23 mouse cellular contexts compared by ENCODE assay signal in genomic region chr10:121878855-121879254, GRCm38 (mm10).
"Had no signal": no experiment of that assay in that cellular context is flagged by ENCODE, and none has a peak within 500 bp of the region (broad histone marks: within the 10 kb centered on the region; RNA-seq: fewer than 3 reads in every experiment).

No protein-coding gene starts in this region.

- ATAC-seq: liver, embryonic 12.5 days; midbrain, embryonic 13.5 days; midbrain, embryonic 16.5 days had no signal

- H3K9me3 ChIP-seq: limb, embryonic 10.5 days; limb, embryonic 13.5 days; liver, embryonic 12.5 days; liver, embryonic 15.5 days; lung, embryonic 15.5 days; midbrain, embryonic 10.5 days; midbrain, embryonic 13.5 days; neural tube, embryonic 13.5 days; stomach, embryonic 15.5 days had no signal

- H3K9ac ChIP-seq: limb, embryonic 13.5 days; liver, embryonic 12.5 days; liver, embryonic 15.5 days; lung, embryonic 15.5 days; midbrain, embryonic 13.5 days; neural tube, embryonic 13.5 days; stomach, embryonic 15.5 days had no signal

- H3K4me1 ChIP-seq: liver, embryonic 12.5 days; liver, embryonic 15.5 days; lung, embryonic 15.5 days; megakaryocyte, embryonic 14.5 days; stomach, embryonic 15.5 days had no signal

- H3K36me3 ChIP-seq: limb, embryonic 10.5 days; limb, embryonic 13.5 days; liver, embryonic 12.5 days; liver, embryonic 15.5 days; lung, embryonic 15.5 days; midbrain, embryonic 10.5 days; midbrain, embryonic 13.5 days; neural tube, embryonic 13.5 days; stomach, embryonic 15.5 days had no signal

- H3K4me3 ChIP-seq: limb, embryonic 10.5 days; limb, embryonic 13.5 days; liver, embryonic 12.5 days; liver, embryonic 15.5 days; lung, embryonic 15.5 days; megakaryocyte, embryonic 14.5 days; midbrain, embryonic 10.5 days; midbrain, embryonic 13.5 days; myocyte; neural tube, embryonic 13.5 days; stomach, embryonic 15.5 days had no signal

- H3K27me3 ChIP-seq: limb, embryonic 13.5 days; liver, embryonic 12.5 days; liver, embryonic 15.5 days; lung, embryonic 15.5 days; midbrain, embryonic 13.5 days; neural tube, embryonic 13.5 days; stomach, embryonic 15.5 days had no signal

- DNase-seq: kidney, adult 18-20 months; kidney, postnatal 10 days; kidney, postnatal 4 days; liver; lung, adult 18-20 months; lung, postnatal 10 days; lung, postnatal 36 days; retina, postnatal 1 day; right cerebral cortex, postnatal 25 days; spleen, adult 18-20 months; thymus, postnatal 25 days had no signal

- H3K27ac ChIP-seq: limb, embryonic 10.5 days; limb, embryonic 13.5 days; liver, embryonic 12.5 days; liver, embryonic 15.5 days; lung, embryonic 15.5 days; midbrain, embryonic 10.5 days; midbrain, embryonic 13.5 days; neural tube, embryonic 13.5 days; stomach, embryonic 15.5 days had no signal

- H3K4me2 ChIP-seq: liver, embryonic 12.5 days; liver, embryonic 15.5 days; lung, embryonic 15.5 days; midbrain, embryonic 13.5 days; neural tube, embryonic 13.5 days; stomach, embryonic 15.5 days had no signal
